Mouse (Mus musculus) ES-E14 (cell line): ENCODE data around the gene Gm16253.

Experiments
- CHD2 ChIP-seq: IDR thresholded peaks from 2 replicates; pipeline ENCODE4 v1.6.1; 2014; ENCODE audit warnings: mild to moderate bottlenecking, low read depth, low read length, inconsistent platforms
- HCFC1 ChIP-seq: IDR thresholded peaks from 2 replicates; pipeline ENCODE4 v1.6.1; 2012; ENCODE audit warnings: low read length, inconsistent platforms, borderline replicate concordance; ENCODE audit not compliant: insufficient read depth
- MAFK ChIP-seq: IDR thresholded peaks from 2 replicates; pipeline ENCODE4 v1.6.1; 2014; ENCODE audit warnings: mild to moderate bottlenecking, low read depth, low read length, inconsistent platforms; ENCODE audit not compliant: insufficient read depth
- ZC3H11A ChIP-seq: IDR thresholded peaks from 2 replicates; pipeline ENCODE4 v1.6.1; 2012; ENCODE audit warnings: low read depth, mild to moderate bottlenecking, inconsistent platforms, low read length, borderline replicate concordance

DNA sequence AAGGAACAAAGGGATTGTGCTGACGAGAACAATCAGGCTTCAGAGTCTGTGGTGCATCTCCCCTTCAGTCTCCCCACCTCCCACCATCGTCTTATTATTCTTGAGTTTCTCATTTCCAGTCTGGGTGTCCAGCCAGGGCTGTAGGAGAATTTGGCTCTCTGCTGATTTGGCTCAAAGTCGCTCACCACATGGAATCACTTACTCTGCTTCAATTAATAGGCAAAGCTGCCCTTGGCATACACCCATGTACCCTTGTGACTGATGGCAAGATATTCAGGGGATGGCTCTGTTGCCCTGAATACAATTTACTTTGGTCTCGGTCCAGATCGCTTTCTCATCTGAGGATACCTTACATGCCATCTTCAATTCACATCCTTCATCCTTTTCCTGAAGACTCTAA, 26.5 kb downstream of the Gm16253 start:
- no peak for TF ChIP-seq HCFC1
- TF ChIP-seq CHD2, result no peak
- no peak for TF ChIP-seq MAFK
- no peak for TF ChIP-seq ZC3H11A
